Mouse (Mus musculus): Measurements from ENCODE around the gene Tomm20. TPM values are rescaled to one million over a fixed set of nuclear protein-coding genes. Genes with fewer than 3 reads are reported as not detected.

The Tomm20 gene
- 132 TPM for total RNA-seq (2023)

DNA sequence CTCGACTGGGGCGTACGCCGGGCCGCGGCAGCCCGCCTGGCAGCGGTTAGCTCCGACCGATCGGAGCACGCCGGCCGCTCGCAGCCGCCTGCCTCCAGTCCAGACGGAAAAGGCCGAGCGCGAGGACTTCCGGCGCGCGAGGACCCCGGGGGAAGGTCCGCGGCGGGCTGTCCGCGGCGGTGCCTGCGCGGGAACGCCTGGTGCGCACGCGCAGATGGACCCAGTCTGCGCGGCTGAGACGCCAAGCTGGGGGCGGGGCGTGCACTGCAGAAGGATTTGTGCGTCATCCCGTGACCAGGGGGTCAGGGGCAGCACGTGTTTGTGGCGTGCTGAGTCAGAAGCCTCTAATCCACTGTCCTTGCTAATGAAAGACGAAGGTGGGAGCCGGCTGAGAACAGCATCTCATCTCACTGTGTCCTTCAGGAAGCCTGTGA, at the start of gene Tomm20:
Gene Tomm20 (minus strand): TSS at position 115 of the 434 bp plus-strand sequence.

DNA sequence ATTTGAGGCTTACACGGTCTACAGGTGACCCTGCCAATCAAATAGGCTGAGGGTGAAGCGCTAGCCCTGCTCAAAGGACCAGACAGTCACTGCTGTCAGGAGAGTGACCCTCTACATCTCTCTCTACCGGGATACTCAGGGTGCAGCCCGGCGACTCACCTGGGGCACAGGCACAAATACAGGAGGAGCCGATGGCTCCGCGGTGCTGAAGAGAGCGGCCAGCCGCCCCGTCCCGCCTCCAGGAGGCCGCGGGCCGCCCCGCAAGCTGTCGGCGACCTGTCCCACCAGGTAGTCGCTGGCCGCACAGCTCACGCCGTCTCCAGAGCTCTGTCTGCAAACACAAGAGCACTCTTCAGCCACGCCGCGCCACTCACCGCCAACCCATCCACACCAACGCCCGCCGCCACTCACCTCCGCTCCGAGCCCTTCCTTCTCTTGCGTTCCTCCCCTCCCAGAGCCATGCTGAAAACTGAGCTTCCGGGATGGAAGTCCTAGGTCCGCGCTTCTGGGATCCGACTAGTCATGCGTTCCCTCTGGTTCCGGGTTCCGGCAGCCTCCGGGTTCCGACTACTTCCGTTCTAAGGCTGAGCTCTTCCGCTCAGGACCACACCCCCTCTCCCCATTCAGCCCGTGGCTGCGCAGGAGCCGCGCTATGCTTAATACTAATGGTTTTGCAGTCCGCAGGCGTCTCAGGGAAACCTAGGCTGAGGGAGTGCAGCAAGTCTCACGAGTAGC, 25.1 kb upstream of the Tomm20 start, which contains the start of gene Rbm34:
Gene Rbm34 (minus strand): TSS at position 493 of the 735 bp plus-strand sequence.

Other genes starting within 250 kb of the Tomm20 start
- 25.3 TPM for gene Rbm34, start 25.2 kb upstream of the Tomm20 start, total RNA-seq (2023)
- gene Pard3, start 118.0 kb upstream of the Tomm20 start, total RNA-seq (2023): not detected